Mouse (Mus musculus) gonadal fat pad, adult 2 months (tissue): ENCODE results near the gene Sox6. TPM values are rescaled to one million over a fixed set of nuclear protein-coding genes. Genes with fewer than 3 reads are reported as not detected.

Experiments used
- DNase-seq: peaks from one replicate; pipeline ENCODE4 v3.0.0-alpha.2; 2012; ENCODE audit warnings: low read depth
- polyA plus RNA-seq: library from polyadenylated mRNA; depleted of rRNA; stranded (reverse); fragments of >200 nt; gene quantifications from 2 replicates; pipeline ENCODE4 v1.2.3, GENCODE M21; 2012; rRNA removed

The Sox6 gene
- polyA plus RNA-seq, 1 experiment, result 10.4 TPM

- no peak for DNase-seq
Observed at GRCm38 (mm10) chr7:115420960-115421359, 617.6 kb downstream of the Sox6 start.

Other genes starting within 250 kb of the Sox6 start
- 51.5 and 67.2 TPM in 2 replicates for gene 1110004F10Rik, start 601 bp upstream of the Sox6 start, polyA plus RNA-seq
- gene Gm4353, start 45.8 kb upstream of the Sox6 start, polyA plus RNA-seq, result 0.81 and 1.4 TPM in 2 replicates